Mouse (Mus musculus) forebrain, embryonic 10.5 days (tissue): ENCODE results near the gene Zfp292. TPM values are rescaled to one million over a fixed set of nuclear protein-coding genes. Genes with fewer than 3 reads are reported as not detected.
A peak's percentile ranks its signal among the peaks of the same experiment; 100 is the strongest.

Experiments used
- DNase-seq: peaks from one replicate; pipeline ENCODE4 v3.0.0-alpha.2; 2017; ENCODE audit warnings: low spot score; ENCODE audit errors: extremely low spot score
- H3K27ac ChIP-seq: fragments of 300-500 bp; sonication (generic); 2 replicates; pipeline ENCODE4 v1.5.1; 2016; ENCODE audit warnings: mild to moderate bottlenecking
- H3K27me3 ChIP-seq: fragments of 300-500 bp; sonication (generic); 2 replicates; pipeline ENCODE4 v1.6.1; 2016; ENCODE audit warnings: mild to moderate bottlenecking; ENCODE audit not compliant: poor library complexity, severe bottlenecking
- H3K36me3 ChIP-seq: fragments of 300-500 bp; sonication (generic); replicated peaks from 2 replicates; pipeline ENCODE4 v1.6.1; 2016; ENCODE audit warnings: mild to moderate bottlenecking, moderate library complexity
- H3K4me1 ChIP-seq: fragments of 300-500 bp; sonication (generic); 2 replicates; pipeline ENCODE4 v1.6.1; 2016
- H3K4me3 ChIP-seq: fragments of 300-500 bp; sonication (generic); 2 replicates; pipeline ENCODE4 v1.5.1; 2016; ENCODE audit warnings: mild to moderate bottlenecking, moderate library complexity
- H3K9me3 ChIP-seq: fragments of 300-500 bp; sonication (generic); 2 replicates; pipeline ENCODE4 v1.6.1; 2016; ENCODE audit warnings: mild to moderate bottlenecking, moderate library complexity
- WGBS: fragments of 180-500 bp; shearing (Covaris S2); methylation state at CpG from one replicate; pipeline ENCODE4 v1.1.7; 2016; 5-methylcytosine and 5-hydroxymethylcytosine counted together
- polyA plus RNA-seq: library from polyadenylated mRNA; unstranded; fragments of >200 nt; fragmentation: Nextera tagmentation; extraction: Ambion mirVana; gene quantifications from 2 replicates; pipeline ENCODE4 v1.2.1, GENCODE M21; 2016

Zfp292 gene
- polyA plus RNA-seq, 1 experiment from 2014 or later: 24.6 TPM

GRCm38 (mm10) chr4:34771652-34772371 lies 110.9 kb downstream of the Zfp292 start:
- Histone ChIP-seq H3K4me1 (peaks cover 9% of the 10 kb centered on the region), H3K36me3 (peaks cover 13% of the 10 kb centered on the region), H3K9me3 (no peaks in the 10 kb centered on the region), H3K27me3 (no peaks in the 10 kb centered on the region), H3K27ac (peak overlapping the region; percentile 62; the same call in 1 of the 2 replicates), H3K4me3 (no peak overlapping the region; the same call in 1 of the 2 replicates)
- 10% methylated on average over 8 of the region's 8 CpGs for WGBS
- peak; percentile 30 for DNase-seq

- Histone ChIP-seq H3K36me3 (no peaks in the 10 kb centered on the region), H3K27ac (no peak within 1 kb of the TSS), H3K4me3 (no peak within 1 kb of the TSS), H3K9me3 (no peaks in the 10 kb centered on the region), H3K4me1 (no peaks in the 10 kb centered on the region), H3K27me3 (no peaks in the 10 kb centered on the region)
- 87% methylated on average over 1 of the region's 1 CpGs for WGBS
- no peak for DNase-seq
Observed at GRCm38 (mm10) chr4:34756163-34756562, 126.6 kb downstream of the Zfp292 start, which contains the start of gene Gm136. TSS of gene Gm136 (minus strand) at chr4:34756263.

Other genes starting within 250 kb of the Zfp292 start
- 57.0 and 60.3 TPM in 2 replicates for gene Slc35a1, start 195.5 kb downstream of the Zfp292 start, polyA plus RNA-seq
- 0.36 and 0.51 TPM in 2 replicates for gene Cfap206, start 152.8 kb downstream of the Zfp292 start, polyA plus RNA-seq
- gene Gm136, start 126.7 kb downstream of the Zfp292 start, polyA plus RNA-seq: not detected in 2 replicates
- 40.7 and 43.8 TPM in 2 replicates for gene Smim8, start 104.5 kb downstream of the Zfp292 start, polyA plus RNA-seq
- 0.58 and 1.5 TPM in 2 replicates for gene Cga, start 10.8 kb upstream of the Zfp292 start, polyA plus RNA-seq